Mouse (Mus musculus) CH12.LX (cell line): ENCODE measurements around the gene P4hb. TPM values are rescaled to one million over a fixed set of nuclear protein-coding genes. Genes with fewer than 3 reads are reported as not detected.

Experiments used
- DNase-seq: peaks from one replicate; pipeline ENCODE4 v3.0.0-alpha.2; 2013; ENCODE audit errors: extremely low read depth
- H3K27ac ChIP-seq: 2 replicates; pipeline ENCODE4 v1.5.1; 2012; ENCODE audit warnings: low read depth, mild to moderate bottlenecking, control low read depth, moderate library complexity; ENCODE audit not compliant: insufficient read depth
- H3K27me3 ChIP-seq: replicated peaks from 2 replicates; pipeline ENCODE3; 2012; ENCODE audit warnings: inconsistent platforms
- H3K36me3 ChIP-seq, 2 experiments: replicated peaks in 1 of 2; 2 replicates each; pipeline versions ENCODE3 to v1.6.1; 2012; ENCODE audit warnings: inconsistent platforms in 1 of 2, low read length in 1 of 2, mild to moderate bottlenecking in 1 of 2, mixed read lengths in 1 of 2, moderate library complexity in 1 of 2; ENCODE audit not compliant: control insufficient read depth in 1 of 2, insufficient read depth in 1 of 2
- H3K4me1 ChIP-seq, 2 experiments: 2 replicates each; pipeline ENCODE4 v1.6.1; 2012; ENCODE audit warnings: inconsistent platforms in 1 of 2, moderate library complexity in 1 of 2; ENCODE audit not compliant: insufficient read depth in 2 of 2, control insufficient read depth in 1 of 2
- H3K4me2 ChIP-seq: 2 replicates; pipeline ENCODE4 v1.6.1; 2012; ENCODE audit warnings: low read depth, mild to moderate bottlenecking, control low read depth; ENCODE audit not compliant: poor library complexity, insufficient read depth, severe bottlenecking
- H3K4me3 ChIP-seq, 3 experiments: fragments of 150-350 bp in 1 of 3; sonication (generic) in 1 of 3; replicated peaks in 1 of 3; 2 replicates each; pipeline versions ENCODE3 to v1.5.1; 2011 to 2012; ENCODE audit warnings: low read depth in 2 of 3, low read length in 2 of 3, mild to moderate bottlenecking in 2 of 3, moderate library complexity in 2 of 3, control low read depth in 1 of 3, improper control_type of control experiment in 1 of 3, inconsistent platforms in 1 of 3, mixed read lengths in 1 of 3; ENCODE audit not compliant: poor library complexity in 1 of 3
- H3K79me2 ChIP-seq: replicated peaks from 2 replicates; pipeline ENCODE4 v1.6.1; 2012; ENCODE audit warnings: mild to moderate bottlenecking, moderate library complexity; ENCODE audit not compliant: control insufficient read depth, poor library complexity, insufficient read depth, severe bottlenecking; ENCODE audit errors: extremely low read depth
- H3K9ac ChIP-seq: 2 replicates; pipeline ENCODE4 v1.6.1; 2012; ENCODE audit warnings: low read depth, mild to moderate bottlenecking, control low read depth, moderate library complexity; ENCODE audit not compliant: insufficient read depth
- H3K9me3 ChIP-seq: replicated peaks from 2 replicates; pipeline ENCODE3; 2012; ENCODE audit warnings: low read length, inconsistent platforms, mixed read lengths
- BHLHE40 ChIP-seq: IDR thresholded peaks from 2 replicates; pipeline ENCODE4 v1.6.1; 2011; ENCODE audit warnings: mild to moderate bottlenecking, low read depth, low read length, improper control_type of control experiment
- CHD1 ChIP-seq: IDR thresholded peaks from 2 replicates; pipeline ENCODE4 v1.6.1; 2012; ENCODE audit warnings: low read depth, low read length, improper control_type of control experiment, inconsistent platforms
- CHD2 ChIP-seq: IDR thresholded peaks from 2 replicates; pipeline ENCODE4 v1.6.1; 2011; ENCODE audit warnings: low read length, improper control_type of control experiment
- E2F4 ChIP-seq: IDR thresholded peaks from 2 replicates; pipeline ENCODE4 v1.6.1; 2011; ENCODE audit warnings: low read depth, low read length, improper control_type of control experiment; ENCODE audit not compliant: insufficient replicate concordance
- ELF1 ChIP-seq: IDR thresholded peaks from 2 replicates; pipeline ENCODE4 v1.6.1; 2014; ENCODE audit warnings: low read depth, mild to moderate bottlenecking, inconsistent platforms, low read length, improper control_type of control experiment
- EP300 ChIP-seq: IDR thresholded peaks from 2 replicates; pipeline ENCODE4 v1.6.1; 2011; ENCODE audit warnings: low read length, improper control_type of control experiment
- ETS1 ChIP-seq: conservative IDR thresholded peaks from 2 replicates; pipeline ENCODE4 v1.6.1; 2012; ENCODE audit warnings: low read depth, mild to moderate bottlenecking, inconsistent platforms, low read length, improper control_type of control experiment, moderate library complexity
- JUN ChIP-seq: IDR thresholded peaks from 2 replicates; pipeline ENCODE4 v1.6.1; 2011; ENCODE audit warnings: low read depth, mild to moderate bottlenecking, low read length, improper control_type of control experiment, moderate library complexity; ENCODE audit not compliant: insufficient read depth
- KAT2A ChIP-seq: IDR thresholded peaks from 2 replicates; pipeline ENCODE4 v1.6.1; 2012; ENCODE audit warnings: low read length, improper control_type of control experiment, inconsistent platforms; ENCODE audit not compliant: insufficient replicate concordance
- MAFK ChIP-seq: IDR thresholded peaks from 2 replicates; pipeline ENCODE4 v1.6.1; 2011; ENCODE audit warnings: low read length, improper control_type of control experiment; ENCODE audit not compliant: insufficient replicate concordance
- MAX ChIP-seq: IDR thresholded peaks from 2 replicates; pipeline ENCODE4 v1.6.1; 2011; ENCODE audit warnings: low read length, improper control_type of control experiment
- MAZ ChIP-seq: IDR thresholded peaks from 2 replicates; pipeline ENCODE4 v1.6.1; 2012; ENCODE audit warnings: low read depth, mild to moderate bottlenecking, inconsistent platforms, low read length, improper control_type of control experiment, moderate library complexity
- MXI1 ChIP-seq: IDR thresholded peaks from 2 replicates; pipeline ENCODE4 v1.6.1; 2011; ENCODE audit warnings: mild to moderate bottlenecking, low read depth, low read length, improper control_type of control experiment
- MYC ChIP-seq: IDR thresholded peaks from 2 replicates; pipeline ENCODE4 v1.6.1; 2011; ENCODE audit warnings: low read depth, mild to moderate bottlenecking, improper control_type of control experiment, low read length
- RCOR1 ChIP-seq: conservative IDR thresholded peaks from 2 replicates; pipeline ENCODE4 v1.6.1; 2012; ENCODE audit warnings: low read depth, mild to moderate bottlenecking, inconsistent platforms, low read length, improper control_type of control experiment
- SIN3A ChIP-seq: IDR thresholded peaks from 2 replicates; pipeline ENCODE4 v1.6.1; 2012; ENCODE audit warnings: low read length, improper control_type of control experiment, inconsistent platforms
- SMC3 ChIP-seq: IDR thresholded peaks from 2 replicates; pipeline ENCODE4 v1.6.1; 2011; ENCODE audit warnings: low read depth, low read length, improper control_type of control experiment
- ZC3H11A ChIP-seq: IDR thresholded peaks from 2 replicates; pipeline ENCODE4 v1.6.1; 2012; ENCODE audit warnings: low read depth, mild to moderate bottlenecking, inconsistent platforms, low read length, improper control_type of control experiment
- ZKSCAN1 ChIP-seq: IDR thresholded peaks from 2 replicates; pipeline ENCODE4 v1.6.1; 2012; ENCODE audit warnings: low read depth, inconsistent platforms, low read length, improper control_type of control experiment, borderline replicate concordance
- ZMIZ1 ChIP-seq: IDR thresholded peaks from 2 replicates; pipeline ENCODE4 v1.6.1; 2012; ENCODE audit warnings: low read depth, mild to moderate bottlenecking, inconsistent platforms, low read length, improper control_type of control experiment
- dilution Hi-C: fragments of 300-500 bp; cut with MboI; formaldehyde crosslinking; loops from 2 replicates; pipeline ENCODE4 v1.14.3; 2020; ENCODE audit warnings: low sequenced_read_pairs; ENCODE audit not compliant: extremely low pct_unique_long_range_greater_than_20kb, extremely low pct_ligation_motif_present
- in situ Hi-C: fragments of 300-500 bp; cut with MboI; formaldehyde crosslinking; loops from 3 replicates; pipeline ENCODE4 v1.14.3; 2019; ENCODE audit warnings: low sequenced_read_pairs, low pct_ligation_motif_present, low pct_unique_long_range_greater_than_20kb, mixed read lengths
- polyA plus RNA-seq: library from polyadenylated mRNA; unstranded; fragments of >175 nt; gene quantifications from 2 replicates; pipeline ENCODE4 v1.2.1, GENCODE M21; 2012; ENCODE audit warnings: low read depth; ENCODE audit not compliant: insufficient read length
- total RNA-seq, 2 experiments: library from RNA; depleted of rRNA; stranded (reverse); fragments of 300-350 nt in 1 of 2; fragments of >200 nt in 1 of 2; gene quantifications; 2 replicates each; pipeline ENCODE4 v1.2.3; 2012 to 2014

P4hb gene
- total and polyA plus RNA-seq, 3 experiments = 486 to 644 (median 531) TPM

DNA sequence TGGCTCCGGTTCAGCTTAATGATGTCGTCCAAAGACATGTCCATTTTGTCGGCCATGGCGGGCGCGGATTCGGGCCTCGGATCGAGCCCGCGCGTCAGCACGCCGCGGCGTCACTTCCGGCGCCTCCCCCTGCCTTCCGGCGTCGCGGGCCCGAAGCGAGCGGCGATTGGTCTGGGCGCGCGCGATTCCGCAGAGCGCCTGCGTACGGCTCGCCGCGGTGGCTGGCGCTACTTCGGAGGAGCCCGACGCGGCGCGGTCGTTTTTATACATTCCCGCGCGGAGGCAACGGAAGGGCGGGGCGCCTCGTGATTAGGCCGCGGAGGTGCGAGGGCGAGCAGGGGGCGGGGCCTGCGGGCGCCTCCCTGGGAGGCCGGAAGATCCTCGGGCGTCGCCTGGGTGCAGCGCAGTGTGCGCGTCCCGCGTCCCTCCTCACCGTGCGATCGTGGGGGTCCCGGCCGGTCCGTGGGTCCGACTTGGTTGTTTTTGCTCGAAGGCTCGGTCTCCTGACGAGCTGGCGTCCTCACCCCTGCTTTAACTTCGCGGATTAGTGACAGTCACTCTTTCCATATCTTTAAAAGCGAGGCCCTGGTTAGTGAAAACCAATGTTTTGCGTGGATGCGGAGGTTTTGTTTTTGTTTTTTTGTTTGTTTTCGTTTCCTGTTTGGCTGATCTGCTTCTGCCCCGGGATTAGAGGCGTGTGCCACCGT lies 25.4 kb upstream of the P4hb start, which contains the start of the genes Alyref and Anapc11 (continued):
- TF ChIP-seq ETS1 = peak; percentile 61
- peak; percentile 93; the same call in 1 of the 2 replicates for TF ChIP-seq KAT2A
- TF ChIP-seq JUN = 0 out of 2 replicates have a peak, but pooled peaks have one; percentile 13
- peak; percentile 78; the same call in 1 of the 2 replicates for TF ChIP-seq MYC
- peak; percentile 93 for TF ChIP-seq MXI1
- no peak for TF ChIP-seq ZC3H11A
- TF ChIP-seq RCOR1 = peak; percentile 88
- TF ChIP-seq CHD2 = peak; percentile 62

DNA sequence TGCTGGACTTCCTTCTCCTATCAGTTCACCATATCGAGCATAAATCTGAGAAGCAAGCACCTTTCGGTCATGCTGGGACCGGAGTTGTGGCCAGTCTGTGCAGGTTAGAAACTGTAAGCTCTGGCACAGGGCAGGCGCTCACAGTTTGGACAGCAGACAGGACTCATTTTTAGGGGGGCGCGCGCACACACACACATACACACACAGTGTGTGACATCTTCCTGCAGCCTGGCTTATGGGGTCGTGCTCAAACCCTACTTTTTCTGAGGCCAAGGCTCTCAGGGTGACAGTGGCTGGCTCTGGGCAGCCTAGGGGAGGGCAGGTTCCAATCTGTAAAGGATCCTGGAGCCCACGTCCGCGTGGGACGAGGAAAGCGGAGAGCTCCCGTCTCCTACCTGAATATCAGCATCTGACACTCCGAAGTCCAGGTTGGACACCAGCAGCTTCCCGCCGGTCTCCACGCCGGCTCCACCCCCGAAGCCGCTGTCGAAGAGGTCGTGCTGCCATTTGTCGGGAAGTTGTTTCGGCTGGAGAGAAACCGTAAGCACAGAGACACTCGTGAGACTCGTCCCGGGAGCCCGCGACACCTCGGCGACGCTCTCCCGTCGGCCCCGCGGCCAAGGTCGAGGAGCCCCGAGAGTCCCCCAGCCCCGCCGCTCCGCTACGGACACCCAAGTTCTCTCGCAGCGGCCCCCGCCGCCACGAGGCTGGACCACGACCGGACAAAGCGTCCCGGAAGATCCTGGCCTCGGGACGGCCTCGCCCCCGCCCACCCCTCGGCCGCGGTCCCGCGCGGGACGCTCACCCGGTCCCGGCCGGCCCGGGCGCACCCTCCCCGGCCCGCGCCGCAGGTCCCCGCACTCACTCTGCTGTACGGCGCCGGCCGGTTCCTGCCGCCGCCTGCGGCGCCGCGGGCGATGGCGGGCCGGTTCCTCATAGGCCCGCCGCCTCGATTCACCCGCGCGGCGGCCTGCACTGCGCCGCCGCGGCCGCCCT lies 24.5 kb upstream of the P4hb start:
- H3K4me3 ChIP-seq = peak overlapping the region; percentile 83 to 96 (median 88)
- in situ Hi-C loops (no loop called here), dilution Hi-C loops (no loop called here)
- H3K27me3 ChIP-seq = no peaks in the 10 kb centered on the region
- H3K4me1 ChIP-seq = peaks cover 8 to 58% of the 10 kb centered on the region in 2 experiments
- peaks cover 62% of the 10 kb centered on the region for H3K79me2 ChIP-seq
- peak overlapping the region; percentile 17 for H3K27ac ChIP-seq
- no peak for TF ChIP-seq ZKSCAN1
- no peak for TF ChIP-seq CHD1
- TF ChIP-seq BHLHE40 = no peak
- TF ChIP-seq ELF1 = no peak
- TF ChIP-seq RCOR1 = no peak
- no peak for TF ChIP-seq EP300
- TF ChIP-seq E2F4 = no peak
- no peak for TF ChIP-seq MAX
- 0 out of 2 replicates have a peak, but pooled peaks have one; percentile 1 for TF ChIP-seq MYC
- TF ChIP-seq CHD2 = no peak
- no peak for TF ChIP-seq ZMIZ1
- TF ChIP-seq MAFK = no peak
- TF ChIP-seq SIN3A = 0 out of 2 replicates have a peak, but pooled peaks have one; percentile 46
- TF ChIP-seq MXI1 = peak; percentile 61; the same call in 1 of the 2 replicates
- TF ChIP-seq MAZ = no peak
- no peak for TF ChIP-seq SMC3
- no peaks in the 10 kb centered on the region for H3K9me3 ChIP-seq
- peak overlapping the region; percentile 98 for H3K9ac ChIP-seq
- peaks cover 46 to 68% of the 10 kb centered on the region in 2 experiments for H3K36me3 ChIP-seq
- no peak for DNase-seq
- peak overlapping the region; percentile 64 for H3K4me2 ChIP-seq
